ENCODE assay signal across 13 mouse cellular contexts in genomic region chr8:22258946-22259450, GRCm38 (mm10). TPM values are rescaled to one million over a fixed set of nuclear protein-coding genes. Genes with fewer than 3 reads are reported as not detected.
A peak's percentile ranks its signal among the peaks of the same experiment; 100 is the strongest.
DNase-seq lines count a peak whose midpoint lies in the region; TF ChIP-seq lines count a peak whose summit lies in the region.
"Had no signal": no experiment of that assay in that cellular context is flagged by ENCODE, and none has a peak within 500 bp of the region (broad histone marks: within the 10 kb centered on the region; RNA-seq: fewer than 3 reads in every experiment).

No protein-coding gene starts in this region.

- peak overlapping the region; percentile 67 for H3K4me3 ChIP-seq in E14TG2a.4 (replicated peaks; ENCODE audit: low read length)
- H3K4me3 ChIP-seq: limb, embryonic 12.5 days; liver, embryonic 15.5 days; megakaryocyte, embryonic 14.5 days had no signal

- H3K36me3 ChIP-seq in E14TG2a.4 (ENCODE audit: insufficient read depth, low read length): no peaks in the 10 kb centered on the region
- H3K36me3 ChIP-seq: limb, embryonic 12.5 days; liver, embryonic 15.5 days had no signal

- intact Hi-C loops in heart, postnatal 25 days (cut with DNase I): loop anchor here (5.0 kb wide), 1 partner anchor 67 kb away; the partner anchor contains the start of gene Vps36
- intact Hi-C loops in left cerebral cortex, postnatal 36 days (cut with DNase I): no loop called here

- H3K4me1 ChIP-seq in E14TG2a.4 (replicated peaks; ENCODE audit: low read depth, low read length): peaks cover 25% of the 10 kb centered on the region
- H3K4me1 ChIP-seq: limb, embryonic 12.5 days; liver, embryonic 15.5 days had no signal

- H3K9me3 ChIP-seq in E14TG2a.4 (ENCODE audit: low read length): peaks cover 7% of the 10 kb centered on the region
- H3K9me3 ChIP-seq: liver, embryonic 15.5 days had no signal

- H3K27me3 ChIP-seq in E14TG2a.4 (ENCODE audit: insufficient read depth, low read length): peaks cover 23% of the 10 kb centered on the region
- H3K27me3 ChIP-seq: limb, embryonic 12.5 days; liver, embryonic 15.5 days; megakaryocyte, embryonic 14.5 days had no signal

- TF ChIP-seq CTCF in E14TG2a.4 (conservative IDR thresholded peaks at IDR 0.05; ENCODE audit: low read length): no peak

- DNase-seq in heart, adult 18-20 months: peak; percentile 33 to 37
- DNase-seq in heart, postnatal 25 days (ENCODE audit: low spot score): no peak
- DNase-seq in ZHBTc4 (ENCODE audit: low read depth, low spot score): peak; percentile 16
- DNase-seq in lung, postnatal 10 days: peak; percentile 57
- no peak for DNase-seq in thymus, postnatal 36 days
- no peak for DNase-seq in left cerebral cortex, postnatal 36 days (ENCODE audit: low spot score in 2 of 2)
- DNase-seq: cerebellum, postnatal 36 days; kidney, adult 8-10 months had no signal

RNA-seq across cellular contexts. Expression of gene Tpte, which starts 24.2 kb away (rescaled TPM):
- not detected for total RNA-seq in heart, adult 18-20 months (2021)
- total RNA-seq in heart, postnatal 25 days (2021): not detected
- total RNA-seq in left cerebral cortex, postnatal 36 days (2021): not detected
- total RNA-seq: adrenal gland, postnatal 4 days had no signal

RNA-seq across cellular contexts. Expression of gene Thsd1, which starts 31.9 kb away (rescaled TPM):
- total RNA-seq in heart, adult 18-20 months (2021): 1 to 10 TPM; 4.2 to 4.5 TPM
- total RNA-seq in heart, postnatal 25 days (2021): 1 to 10 TPM; 5.4 to 6.2 TPM
- total RNA-seq in left cerebral cortex, postnatal 36 days (2021): 1 to 10 TPM; 3.4 to 3.9 TPM

Comparison
In these comparisons a context has a peak if more than half of its experiments do, and no peak if none do; other contexts are left out.
1. DNase-seq: peak in heart, adult 18-20 months (2 of 2), ZHBTc4 (single experiment) and lung, postnatal 10 days (single experiment); none in heart, postnatal 25 days (single experiment), thymus, postnatal 36 days (0 of 2) and left cerebral cortex, postnatal 36 days (0 of 2).